Mouse (Mus musculus) embryonic facial prominence, embryonic 14.5 days (tissue): Measurements from ENCODE around the gene Ninl. TPM values are rescaled to one million over a fixed set of nuclear protein-coding genes. Genes with fewer than 3 reads are reported as not detected.
"Not testable (repeated sequence)": the region's sequence is repeated elsewhere in the genome, so short reads cannot be mapped to it uniquely, and the experiment has no call there.

ENCODE experiments used
- ATAC-seq: fragments of 200-750 bp; cut with Nextera tagmentation; 2 replicates; pipeline ENCODE4 v1.8.0; 2017; ENCODE audit warnings: low read depth, moderate number of reproducible peaks, moderate TSS enrichment
- DNase-seq: peaks from one replicate; pipeline ENCODE4 v3.0.0-alpha.2; 2015; ENCODE audit warnings: low spot score
- H3K27ac ChIP-seq: fragments of 300-500 bp; sonication (generic); replicated peaks from 2 replicates; pipeline ENCODE4 v1.5.1; 2014; ENCODE audit warnings: low read depth, mild to moderate bottlenecking, low read length, moderate library complexity
- H3K27me3 ChIP-seq: fragments of 300-500 bp; sonication (generic); replicated peaks from 2 replicates; pipeline ENCODE4 v1.6.1; 2014; ENCODE audit warnings: low read length; ENCODE audit not compliant: control insufficient read depth, insufficient read depth
- H3K36me3 ChIP-seq: fragments of 300-500 bp; sonication (generic); 2 replicates; pipeline ENCODE4 v1.6.1; 2014; ENCODE audit warnings: low read length, mixed read lengths; ENCODE audit not compliant: control insufficient read depth, insufficient read depth
- H3K4me1 ChIP-seq: fragments of 300-500 bp; sonication (generic); 2 replicates; pipeline ENCODE4 v1.6.1; 2014; ENCODE audit warnings: antibody characterized with exemption, low read length; ENCODE audit not compliant: control insufficient read depth, insufficient read depth
- H3K4me2 ChIP-seq: fragments of 300-500 bp; sonication (generic); 2 replicates; pipeline ENCODE4 v1.6.1; 2014; ENCODE audit warnings: low read depth, mild to moderate bottlenecking, low read length, moderate library complexity, mixed read lengths
- H3K4me3 ChIP-seq: fragments of 300-500 bp; sonication (generic); 2 replicates; pipeline ENCODE4 v1.5.1; 2014; ENCODE audit warnings: low read depth, mild to moderate bottlenecking, low read length
- H3K9ac ChIP-seq: fragments of 300-500 bp; sonication (generic); 2 replicates; pipeline ENCODE4 v1.6.1; 2014; ENCODE audit warnings: low read depth, mild to moderate bottlenecking, low read length, moderate library complexity, mixed read lengths
- H3K9me3 ChIP-seq: fragments of 300-500 bp; sonication (generic); 2 replicates; pipeline ENCODE4 v1.6.1; 2016; ENCODE audit warnings: low read length; ENCODE audit not compliant: control insufficient read depth
- WGBS: fragments of 180-500 bp; shearing (Covaris S2); extraction: QIAGEN DNeasy Blood & Tissue Kit; methylation state at CpG from one replicate; pipeline ENCODE4 v1.1.7; 2014; 5-methylcytosine and 5-hydroxymethylcytosine counted together
- polyA plus RNA-seq: library from polyadenylated mRNA; unstranded; fragments of >200 nt; fragmentation: Nextera tagmentation; extraction: Ambion mirVana; gene quantifications from 2 replicates; pipeline ENCODE4 v1.2.1, GENCODE M21; 2014

The Ninl gene
- polyA plus RNA-seq, 1 experiment from 2014 or later, result 6.1 TPM

- no peaks in the 10 kb centered on the region for H3K4me1 ChIP-seq
- no peaks in the 10 kb centered on the region for H3K9me3 ChIP-seq
- H3K9ac ChIP-seq, result no peak overlapping the region
- no peak overlapping the region for H3K27ac ChIP-seq
- DNase-seq (no peak), ATAC-seq (no peak)
- H3K27me3 ChIP-seq, result no peaks in the 10 kb centered on the region
- H3K36me3 ChIP-seq, result peaks cover 12% of the 10 kb centered on the region; the same call in 1 of the 2 replicates
- WGBS, result 93% methylated on average over 2 of the region's 2 CpGs
- H3K4me3 ChIP-seq, result no peak overlapping the region
- H3K4me2 ChIP-seq, result no peak overlapping the region
Observed at GRCm38 (mm10) chr2:150951201-150951600, 88.0 kb downstream of the Ninl start.

GRCm38 (mm10) chr2:150950056-150950455 is 89.1 kb downstream of the Ninl start:
- H3K27ac ChIP-seq, result no peak overlapping the region
- ATAC-seq (no peak), DNase-seq (no peak)
- H3K4me3 ChIP-seq, result no peak overlapping the region
- no peaks in the 10 kb centered on the region for H3K27me3 ChIP-seq
- H3K9me3 ChIP-seq, result no peaks in the 10 kb centered on the region
- no peak overlapping the region for H3K4me2 ChIP-seq
- 91% methylated on average over 6 of the region's 6 CpGs for WGBS
- H3K4me1 ChIP-seq, result no peaks in the 10 kb centered on the region
- peaks cover 16% of the 10 kb centered on the region; the same call in 1 of the 2 replicates for H3K36me3 ChIP-seq
- H3K9ac ChIP-seq, result no peak overlapping the region

- H3K4me1 ChIP-seq, result no peaks in the 10 kb centered on the region
- no peak overlapping the region for H3K9ac ChIP-seq
Observed at GRCm38 (mm10) chr2:150949652-150950051, 89.5 kb downstream of the Ninl start.

GRCm38 (mm10) chr2:150948786-150949185 is 90.4 kb downstream of the Ninl start:
- no peak for DNase-seq
- no peak for ATAC-seq
- no peaks in the 10 kb centered on the region for H3K9me3 ChIP-seq
- H3K27ac ChIP-seq, result no peak overlapping the region
- no peak overlapping the region for H3K9ac ChIP-seq
- H3K27me3 ChIP-seq, result no peaks in the 10 kb centered on the region
- H3K4me3 ChIP-seq, result no peak overlapping the region
- H3K4me2 ChIP-seq, result no peak overlapping the region
- peaks cover 23% of the 10 kb centered on the region for H3K36me3 ChIP-seq
- WGBS, result 91% methylated on average over 5 of the region's 5 CpGs
- H3K4me1 ChIP-seq, result no peaks in the 10 kb centered on the region

More at GRCm38 (mm10) chr2:150949652-150950051, 89.5 kb downstream of the Ninl start:
- ATAC-seq, result no peak
- H3K4me2 ChIP-seq, result no peak overlapping the region
- no peak for DNase-seq
- peaks cover 20% of the 10 kb centered on the region for H3K36me3 ChIP-seq
- H3K9me3 ChIP-seq, result no peaks in the 10 kb centered on the region
- no peak overlapping the region for H3K27ac ChIP-seq
- H3K27me3 ChIP-seq, result no peaks in the 10 kb centered on the region
- WGBS, result 84% methylated on average over 3 of the region's 3 CpGs
- no peak overlapping the region for H3K4me3 ChIP-seq

- not testable (repeated sequence) for H3K27me3 ChIP-seq, DNase-seq, H3K9me3 ChIP-seq, H3K9ac ChIP-seq, H3K4me3 ChIP-seq, ATAC-seq, H3K4me1 ChIP-seq, H3K4me2 ChIP-seq, H3K27ac ChIP-seq
- WGBS, result 91% methylated on average over 12 of the region's 12 CpGs
- peaks cover 23% of the 10 kb centered on the region for H3K36me3 ChIP-seq
Observed at GRCm38 (mm10) chr2:150947880-150948611, 91.1 kb downstream of the Ninl start.

GRCm38 (mm10) chr2:150947341-150947740 is 91.8 kb downstream of the Ninl start:
- H3K36me3 ChIP-seq, result peaks cover 23% of the 10 kb centered on the region
- not testable (repeated sequence) for H3K4me1 ChIP-seq, ATAC-seq, DNase-seq, H3K27me3 ChIP-seq, H3K9ac ChIP-seq, H3K4me2 ChIP-seq, H3K9me3 ChIP-seq, H3K27ac ChIP-seq, H3K4me3 ChIP-seq
- WGBS, result 88% methylated on average over 5 of the region's 5 CpGs

GRCm38 (mm10) chr2:150944017-150944416 is 95.2 kb downstream of the Ninl start:
- 94% methylated on average over 5 of the region's 5 CpGs for WGBS
- Histone ChIP-seq H3K36me3 (peaks cover 16% of the 10 kb centered on the region; the same call in 1 of the 2 replicates), H3K4me2 (no peak overlapping the region), H3K4me1 (no peaks in the 10 kb centered on the region), H3K27ac (no peak overlapping the region), H3K4me3 (no peak overlapping the region), H3K27me3 (no peaks in the 10 kb centered on the region), H3K9me3 (no peaks in the 10 kb centered on the region), H3K9ac (no peak overlapping the region)
- DNase-seq (no peak), ATAC-seq (no peak)

- no peak overlapping the region for H3K4me2 ChIP-seq
- H3K36me3 ChIP-seq, result peaks cover 36% of the 10 kb centered on the region; the same call in 1 of the 2 replicates
- H3K4me1 ChIP-seq, result no peaks in the 10 kb centered on the region
- H3K9me3 ChIP-seq, result no peaks in the 10 kb centered on the region
- H3K9ac ChIP-seq, result no peak overlapping the region
- no peak overlapping the region for H3K27ac ChIP-seq
- 89% methylated on average over 4 of the region's 4 CpGs for WGBS
- no peaks in the 10 kb centered on the region for H3K27me3 ChIP-seq
- H3K4me3 ChIP-seq, result no peak overlapping the region
- ATAC-seq (peak; percentile 60; the same call in 1 of the 2 replicates), DNase-seq (no peak)
Observed at GRCm38 (mm10) chr2:150934659-150935058, 104.5 kb downstream of the Ninl start.

GRCm38 (mm10) chr2:150933482-150933881 is 105.7 kb downstream of the Ninl start:
- Histone ChIP-seq H3K9ac (no peak overlapping the region), H3K27me3 (no peaks in the 10 kb centered on the region), H3K36me3 (peaks cover 38% of the 10 kb centered on the region; the same call in 1 of the 2 replicates), H3K4me2 (no peak overlapping the region), H3K27ac (no peak overlapping the region), H3K9me3 (no peaks in the 10 kb centered on the region), H3K4me1 (no peaks in the 10 kb centered on the region), H3K4me3 (no peak overlapping the region)
- 86% methylated on average over 13 of the region's 19 CpGs for WGBS
- DNase-seq (no peak), ATAC-seq (no peak)
